Mouse (Mus musculus) embryonic facial prominence, embryonic 11.5 days (tissue): ENCODE measurements at regions not wholly inside any gene's neighbourhood (a gene's known extent, or its start where the extent isn't known, plus 50 kb on each side); places are given as distances from the start of the nearest gene placed in this dataset.

Experiments used
- ATAC-seq: fragments of 200-750 bp; cut with Nextera tagmentation; replicated peaks from 2 replicates; pipeline ENCODE4 v1.8.0; 2017; ENCODE audit warnings: low read depth; ENCODE audit not compliant: insufficient number of reproducible peaks, low FRiP score, low TSS enrichment
- DNase-seq: peaks from one replicate; pipeline ENCODE4 v3.0.0-alpha.2; 2015; ENCODE audit warnings: low spot score
- H3K27ac ChIP-seq: fragments of 300-500 bp; sonication (generic); replicated peaks from 2 replicates; pipeline ENCODE4 v1.5.1; 2014; ENCODE audit warnings: mild to moderate bottlenecking, low read depth, low read length, control low read depth
- H3K27me3 ChIP-seq: fragments of 300-500 bp; sonication (generic); 2 replicates; pipeline ENCODE4 v1.6.1; 2014; ENCODE audit warnings: mild to moderate bottlenecking, low read length, moderate library complexity, mixed read lengths; ENCODE audit not compliant: control insufficient read depth, insufficient read depth
- H3K36me3 ChIP-seq: fragments of 300-500 bp; sonication (generic); replicated peaks from 2 replicates; pipeline ENCODE4 v1.6.1; 2014; ENCODE audit warnings: low read depth, mild to moderate bottlenecking, low read length, moderate library complexity, mixed read lengths; ENCODE audit not compliant: control insufficient read depth, insufficient read depth
- H3K4me1 ChIP-seq: fragments of 300-500 bp; sonication (generic); 2 replicates; pipeline ENCODE4 v1.6.1; 2014; ENCODE audit warnings: low read length, mixed read lengths; ENCODE audit not compliant: control insufficient read depth, insufficient read depth
- H3K4me2 ChIP-seq: fragments of 300-500 bp; sonication (generic); 2 replicates; pipeline ENCODE4 v1.6.1; 2014; ENCODE audit warnings: low read depth, mild to moderate bottlenecking, control low read depth, low read length, moderate library complexity
- H3K4me3 ChIP-seq: fragments of 300-500 bp; sonication (generic); 2 replicates; pipeline ENCODE4 v1.5.1; 2014; ENCODE audit warnings: low read depth, low read length, control low read depth
- H3K9ac ChIP-seq: fragments of 300-500 bp; sonication (generic); replicated peaks from 2 replicates; pipeline ENCODE4 v1.6.1; 2014; ENCODE audit warnings: mild to moderate bottlenecking, control low read depth, low read length
- H3K9me3 ChIP-seq: fragments of 300-500 bp; sonication (generic); replicated peaks from 2 replicates; pipeline ENCODE4 v1.6.1; 2016; ENCODE audit warnings: mild to moderate bottlenecking, low read length, inconsistent platforms, mixed read lengths; ENCODE audit not compliant: control insufficient read depth
- WGBS: fragments of 180-500 bp; shearing (Covaris S2); extraction: QIAGEN DNeasy Blood & Tissue Kit; methylation state at CpG from one replicate; pipeline ENCODE4 v1.1.7; 2014; 5-methylcytosine and 5-hydroxymethylcytosine counted together

DNA sequence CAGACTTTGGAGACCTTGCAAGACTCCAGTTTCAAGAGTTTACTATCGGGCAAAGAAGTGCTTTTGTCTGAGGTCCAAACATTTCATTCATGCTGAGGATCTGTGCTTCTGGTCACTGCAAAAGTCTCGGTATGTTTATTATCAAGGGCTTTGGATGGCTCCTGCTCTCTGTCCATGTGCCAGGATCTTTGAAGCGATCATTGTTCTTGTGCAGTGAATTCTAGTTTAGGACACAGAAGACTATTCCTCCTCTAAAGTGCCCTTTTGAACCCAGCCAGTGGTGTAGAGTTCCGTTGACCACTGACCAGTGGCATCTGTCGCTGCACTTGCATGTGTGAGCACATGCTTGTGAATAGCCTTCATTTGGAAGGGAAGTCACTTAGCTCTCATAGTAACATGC is 166.9 kb upstream of the Chl1 start:
- H3K27ac ChIP-seq, result no peak overlapping the region
- DNase-seq, result no peak
- no peak for ATAC-seq
- H3K4me3 ChIP-seq, result no peak overlapping the region
- H3K9ac ChIP-seq, result no peak overlapping the region
- no peak overlapping the region for H3K4me2 ChIP-seq
- H3K4me1 ChIP-seq, result no peaks in the 10 kb centered on the region
- H3K27me3 ChIP-seq, result no peaks in the 10 kb centered on the region
- WGBS, result 69% methylated on average over 5 of the region's 5 CpGs
- no peaks in the 10 kb centered on the region for H3K36me3 ChIP-seq
- H3K9me3 ChIP-seq, result no peaks in the 10 kb centered on the region

DNA sequence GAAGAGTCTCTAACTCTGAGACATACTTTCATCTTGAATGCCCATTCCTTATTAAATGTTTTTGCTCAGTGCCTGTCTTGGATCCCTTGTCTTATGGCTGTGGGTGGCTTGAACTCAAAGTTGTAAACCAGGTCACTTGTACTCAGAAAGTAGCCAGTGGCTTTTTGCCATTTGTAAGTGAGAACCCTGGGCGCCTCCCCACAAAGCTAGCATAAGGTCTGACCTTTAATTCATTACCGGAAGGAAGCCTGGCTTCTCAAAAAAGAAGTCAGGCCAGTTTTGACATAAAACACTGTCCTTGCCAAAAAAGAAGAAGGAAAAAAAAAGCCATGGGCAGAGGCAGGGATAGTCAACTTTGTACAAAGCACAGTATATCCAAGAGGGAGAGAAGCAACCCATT is 166.0 kb upstream of the Chl1 start:
- ATAC-seq (no peak), DNase-seq (no peak)
- Histone ChIP-seq H3K36me3 (no peaks in the 10 kb centered on the region), H3K27ac (no peak overlapping the region), H3K4me2 (no peak overlapping the region), H3K4me1 (no peaks in the 10 kb centered on the region), H3K4me3 (no peak overlapping the region), H3K9me3 (no peaks in the 10 kb centered on the region), H3K27me3 (no peaks in the 10 kb centered on the region), H3K9ac (no peak overlapping the region)
- 77% methylated on average over 2 of the region's 2 CpGs for WGBS

- Histone ChIP-seq H3K27me3 (no peaks in the 10 kb centered on the region), H3K4me1 (no peaks in the 10 kb centered on the region), H3K4me3 (no peak overlapping the region), H3K9me3 (no peaks in the 10 kb centered on the region), H3K9ac (no peak overlapping the region), H3K4me2 (no peak overlapping the region), H3K27ac (no peak overlapping the region), H3K36me3 (no peaks in the 10 kb centered on the region)
- 82% methylated on average over 3 of the region's 3 CpGs for WGBS
- no peak for ATAC-seq
- no peak for DNase-seq
Observed at GRCm38 (mm10) chr6:103345195-103345594, 165.2 kb upstream of the Chl1 start.

DNA sequence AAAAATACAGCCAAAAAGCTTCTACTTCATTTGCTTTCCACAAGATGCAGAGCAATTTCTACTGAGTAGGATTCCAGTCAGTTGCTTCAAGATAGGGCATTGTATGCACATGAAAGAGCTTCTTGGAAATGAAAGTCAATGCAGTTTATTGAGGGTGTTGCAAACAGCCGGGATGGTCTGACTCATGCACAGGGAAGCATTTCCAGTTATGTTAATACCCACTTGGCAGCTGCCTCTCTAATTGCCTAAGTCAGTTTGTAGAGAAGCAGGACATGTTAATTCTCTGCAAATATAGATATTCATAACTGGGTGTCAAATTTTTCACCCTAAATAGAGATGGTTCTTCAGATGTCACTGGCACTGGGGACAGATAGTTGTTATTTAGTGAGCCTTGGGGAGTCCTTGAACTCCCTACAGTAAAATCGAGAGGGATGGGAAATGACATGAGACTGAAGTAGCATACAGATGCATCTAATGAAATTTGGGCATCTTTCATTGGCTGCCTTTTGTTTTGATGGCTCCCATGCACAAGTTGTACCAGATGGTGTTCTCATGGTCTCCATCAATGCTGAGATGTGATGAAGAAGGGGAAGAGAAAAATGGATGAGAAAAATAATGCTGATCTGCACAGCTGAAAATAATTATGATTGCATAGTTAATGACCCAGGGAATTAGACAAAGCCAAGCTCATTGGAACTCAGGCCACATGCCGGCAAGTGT is 157.8 kb upstream of the Chl1 start:
- Histone ChIP-seq H3K27me3 (no peaks in the 10 kb centered on the region), H3K4me1 (no peaks in the 10 kb centered on the region), H3K4me2 (no peak overlapping the region), H3K27ac (no peak overlapping the region), H3K9me3 (no peaks in the 10 kb centered on the region), H3K4me3 (no peak overlapping the region), H3K36me3 (no peaks in the 10 kb centered on the region), H3K9ac (no peak overlapping the region)
- DNase-seq (no peak), ATAC-seq (no peak)
- WGBS, result 69% methylated on average over 3 of the region's 3 CpGs

GRCm38 (mm10) chr6:103353346-103353745 is 157.0 kb upstream of the Chl1 start:
- WGBS, result 68% methylated on average over 1 of the region's 1 CpGs
- H3K4me3 ChIP-seq, result no peak overlapping the region
- ATAC-seq (no peak), DNase-seq (no peak)
- no peak overlapping the region for H3K9ac ChIP-seq
- H3K9me3 ChIP-seq, result no peaks in the 10 kb centered on the region
- no peaks in the 10 kb centered on the region for H3K27me3 ChIP-seq
- H3K4me1 ChIP-seq, result no peaks in the 10 kb centered on the region
- no peak overlapping the region for H3K4me2 ChIP-seq
- H3K36me3 ChIP-seq, result no peaks in the 10 kb centered on the region
- H3K27ac ChIP-seq, result no peak overlapping the region

DNA sequence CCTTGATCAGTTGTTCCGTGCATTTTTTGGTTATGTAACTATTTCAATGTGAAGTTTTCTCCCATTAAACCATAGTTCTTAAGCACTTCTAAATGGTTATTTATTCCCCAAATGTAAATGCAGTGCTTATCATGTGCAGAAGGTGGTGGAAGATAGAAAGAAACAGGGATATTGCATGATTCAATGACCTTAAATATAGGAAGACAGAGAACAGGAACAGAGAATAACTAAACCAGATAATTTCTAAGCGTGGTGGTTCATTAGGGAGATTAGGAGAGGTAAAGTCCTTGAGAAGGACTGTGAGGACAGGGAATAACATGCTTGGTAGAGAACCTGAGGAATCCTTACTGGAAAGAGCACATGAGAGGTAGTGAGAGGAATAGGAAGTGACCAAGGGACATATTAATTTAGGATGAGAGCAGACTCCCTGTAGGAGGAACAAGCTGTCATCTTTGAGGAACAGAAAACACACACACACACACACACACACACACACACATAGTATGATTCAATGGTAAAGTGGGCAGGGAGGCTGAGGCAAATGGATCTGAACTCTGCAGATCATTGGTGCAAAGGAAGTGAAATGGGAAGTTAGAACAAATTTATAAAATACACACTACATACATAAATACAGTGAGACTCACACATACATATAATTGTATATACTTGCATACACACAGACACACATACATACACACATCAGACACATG is 143.4 kb upstream of the Chl1 start:
- WGBS, result 84% methylated on average over 2 of the region's 2 CpGs
- Histone ChIP-seq H3K4me3 (no peak overlapping the region), H3K27ac (no peak overlapping the region)

DNA sequence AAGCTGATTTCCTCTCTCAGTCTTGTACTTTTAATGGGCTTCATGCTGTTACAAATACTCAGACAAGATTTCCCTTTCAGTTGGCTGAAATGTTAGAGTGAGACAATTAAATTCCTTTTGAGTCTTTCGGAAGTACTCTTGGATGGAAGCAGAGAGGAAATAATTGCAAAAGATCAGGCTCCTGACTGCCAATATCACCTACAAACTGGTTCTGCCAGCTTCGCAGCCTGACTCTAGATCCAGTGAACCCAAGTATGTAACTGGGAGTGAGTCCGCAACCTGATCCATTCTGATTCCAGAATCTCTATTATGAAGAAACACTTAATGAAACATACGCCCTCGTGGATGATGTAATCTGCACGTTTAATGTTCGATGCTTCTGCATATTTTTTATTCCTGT is 135.4 kb upstream of the Chl1 start:
- ATAC-seq, result no peak
- WGBS, result 80% methylated on average over 7 of the region's 7 CpGs
- Histone ChIP-seq H3K4me2 (no peak overlapping the region), H3K9ac (no peak overlapping the region), H3K27me3 (no peaks in the 10 kb centered on the region), H3K36me3 (no peaks in the 10 kb centered on the region), H3K4me3 (no peak overlapping the region), H3K9me3 (no peaks in the 10 kb centered on the region), H3K4me1 (no peaks in the 10 kb centered on the region), H3K27ac (no peak overlapping the region)
- DNase-seq, result no peak

More for the DNA sequence above, 143.4 kb upstream of the Chl1 start:
- Histone ChIP-seq H3K9me3 (no peaks in the 10 kb centered on the region), H3K4me1 (no peaks in the 10 kb centered on the region), H3K36me3 (no peaks in the 10 kb centered on the region), H3K9ac (no peak overlapping the region), H3K4me2 (no peak overlapping the region), H3K27me3 (no peaks in the 10 kb centered on the region)
- DNase-seq (no peak), ATAC-seq (no peak)

DNA sequence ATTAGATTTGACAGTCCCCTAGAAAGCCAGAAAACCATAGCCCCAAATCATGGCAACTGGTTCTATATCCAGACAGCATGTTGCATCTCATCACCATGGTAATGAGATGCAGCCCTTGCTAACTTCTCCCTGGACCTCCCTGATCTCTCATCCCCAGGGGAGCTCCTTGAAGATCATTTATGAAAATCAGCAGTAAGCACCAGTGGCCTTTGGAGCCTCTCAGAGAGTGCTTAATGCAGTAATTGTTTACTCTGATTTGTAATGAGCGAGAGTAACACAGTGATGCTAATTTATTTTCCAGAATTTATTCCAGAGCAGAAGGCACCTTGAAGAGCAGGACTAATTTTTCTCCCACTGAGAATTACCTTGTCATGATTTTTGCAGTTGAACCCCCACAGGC is 133.1 kb upstream of the Chl1 start:
- H3K4me2 ChIP-seq, result no peak overlapping the region
- H3K36me3 ChIP-seq, result no peaks in the 10 kb centered on the region
- 46% methylated on average over 1 of the region's 1 CpGs for WGBS
- no peak overlapping the region for H3K9ac ChIP-seq
- DNase-seq (peak; percentile 26), ATAC-seq (0 out of 2 replicates have a peak, but pooled peaks have one; percentile 36)
- H3K4me3 ChIP-seq, result no peak overlapping the region
- no peaks in the 10 kb centered on the region for H3K4me1 ChIP-seq
- H3K9me3 ChIP-seq, result no peaks in the 10 kb centered on the region
- no peaks in the 10 kb centered on the region for H3K27me3 ChIP-seq
- H3K27ac ChIP-seq, result no peak overlapping the region
